Mouse (Mus musculus): ENCODE data around the gene Msh4. TPM values are rescaled to one million over a fixed set of nuclear protein-coding genes. Genes with fewer than 3 reads are reported as not detected.

The Msh4 gene
- polyA plus RNA-seq, 1 experiment from 2014 or later: 0.12 TPM

DNA sequence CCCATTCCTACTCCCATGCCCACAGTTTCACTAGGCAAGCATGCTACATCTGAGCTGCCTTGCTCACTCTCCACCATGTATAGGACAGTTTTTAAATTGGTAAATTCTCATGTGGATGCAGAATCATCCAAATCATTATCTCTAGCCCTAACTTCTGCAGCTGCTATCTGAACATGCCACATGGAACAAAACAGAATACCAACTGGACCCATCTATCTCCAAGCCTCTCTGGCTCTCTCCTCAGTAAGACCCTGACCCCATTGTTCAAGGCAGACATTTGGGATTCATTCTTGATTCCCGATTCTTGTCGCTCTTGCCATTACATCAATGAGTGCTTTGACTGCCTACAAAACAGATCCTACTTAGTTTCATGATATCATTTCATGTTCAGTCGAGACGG lies 59.8 kb downstream of the Msh4 start:
- 86% methylated on average over 4 of the region's 4 CpGs for WGBS
- ATAC-seq (ENCODE audit: insufficient number of reproducible peaks, insufficient read depth, low FRiP score, low read depth): no peak

GRCm38 (mm10) chr3:153845500-153845899 lies 60.4 kb downstream of the Msh4 start:
- ATAC-seq (ENCODE audit: insufficient number of reproducible peaks, insufficient read depth, low FRiP score, low read depth): no peak

More for the DNA sequence above, 59.8 kb downstream of the Msh4 start:
- no peak overlapping the region for H3K4me3 ChIP-seq (ENCODE audit: control insufficient read depth in 1 of 2, insufficient read depth in 1 of 2, low read depth in 1 of 2, low read length in 2 of 2)
- no peak overlapping the region for H3K9ac ChIP-seq (ENCODE audit: low read length)
- H3K4me2 ChIP-seq (ENCODE audit: low read length): no peak overlapping the region
- H3K36me3 ChIP-seq (ENCODE audit: control insufficient read depth, insufficient read depth, low read length): no peaks in the 10 kb centered on the region
- H3K9me3 ChIP-seq (ENCODE audit: control insufficient read depth, low read length): no peaks in the 10 kb centered on the region
- H3K27ac ChIP-seq (replicated peaks in 1 of 2; ENCODE audit: control insufficient read depth in 1 of 2, insufficient read depth in 1 of 2, low read depth in 2 of 2, low read length in 2 of 2): no peak overlapping the region
- H3K27me3 ChIP-seq (ENCODE audit: control insufficient read depth, insufficient read depth, low read length): peaks cover 40% of the 10 kb centered on the region
- H3K4me1 ChIP-seq (ENCODE audit: control insufficient read depth in 2 of 2, insufficient read depth in 2 of 2, low read length in 2 of 2): peaks cover 5 to 19% of the 10 kb centered on the region in 2 experiments

GRCm38 (mm10) chr3:153844757-153845156 lies 61.2 kb downstream of the Msh4 start:
- Histone ChIP-seq H3K4me3 (ENCODE audit: control insufficient read depth in 1 of 2, insufficient read depth in 1 of 2, low read depth in 1 of 2, low read length in 2 of 2) (no peak overlapping the region), H3K27ac (replicated peaks in 1 of 2; ENCODE audit: control insufficient read depth in 1 of 2, insufficient read depth in 1 of 2, low read depth in 2 of 2, low read length in 2 of 2) (no peak overlapping the region), H3K4me1 (ENCODE audit: control insufficient read depth in 2 of 2, insufficient read depth in 2 of 2, low read length in 2 of 2) (peaks cover 5 to 19% of the 10 kb centered on the region in 2 experiments), H3K27me3 (ENCODE audit: control insufficient read depth, insufficient read depth, low read length) (peaks cover 30% of the 10 kb centered on the region), H3K4me2 (ENCODE audit: low read length) (no peak overlapping the region), H3K9me3 (ENCODE audit: control insufficient read depth, low read length) (no peaks in the 10 kb centered on the region), H3K36me3 (ENCODE audit: control insufficient read depth, insufficient read depth, low read length) (no peaks in the 10 kb centered on the region), H3K9ac (ENCODE audit: low read length) (no peak overlapping the region)
- ATAC-seq (ENCODE audit: insufficient number of reproducible peaks, insufficient read depth, low FRiP score, low read depth): no peak
- 91% methylated on average over 9 of the region's 9 CpGs for WGBS

More at GRCm38 (mm10) chr3:153845500-153845899, 60.4 kb downstream of the Msh4 start:
- Histone ChIP-seq H3K27me3 (ENCODE audit: control insufficient read depth, insufficient read depth, low read length) (peaks cover 36% of the 10 kb centered on the region), H3K27ac (replicated peaks in 1 of 2; ENCODE audit: control insufficient read depth in 1 of 2, insufficient read depth in 1 of 2, low read depth in 2 of 2, low read length in 2 of 2) (no peak overlapping the region), H3K36me3 (ENCODE audit: control insufficient read depth, insufficient read depth, low read length) (no peaks in the 10 kb centered on the region), H3K9me3 (ENCODE audit: control insufficient read depth, low read length) (no peaks in the 10 kb centered on the region), H3K4me2 (ENCODE audit: low read length) (no peak overlapping the region), H3K4me1 (ENCODE audit: control insufficient read depth in 2 of 2, insufficient read depth in 2 of 2, low read length in 2 of 2) (peaks cover 5 to 19% of the 10 kb centered on the region in 2 experiments), H3K4me3 (ENCODE audit: control insufficient read depth in 1 of 2, insufficient read depth in 1 of 2, low read depth in 1 of 2, low read length in 2 of 2) (no peak overlapping the region), H3K9ac (ENCODE audit: low read length) (no peak overlapping the region)
- 65% methylated on average over 2 of the region's 2 CpGs for WGBS

GRCm38 (mm10) chr3:153844030-153844429 lies 61.9 kb downstream of the Msh4 start, which contains the start of gene Asb17:
TSS of gene Asb17 (plus strand) at chr3:153844209.
- H3K27me3 ChIP-seq (ENCODE audit: control insufficient read depth, insufficient read depth, low read length): peaks cover 30% of the 10 kb centered on the region
- no peak for ATAC-seq (ENCODE audit: insufficient number of reproducible peaks, insufficient read depth, low FRiP score, low read depth)
- H3K36me3 ChIP-seq (ENCODE audit: control insufficient read depth, insufficient read depth, low read length): no peaks in the 10 kb centered on the region
- H3K27ac ChIP-seq (replicated peaks in 1 of 2; ENCODE audit: control insufficient read depth in 1 of 2, insufficient read depth in 1 of 2, low read depth in 2 of 2, low read length in 2 of 2): no peak within 1 kb of the TSS
- no peak within 1 kb of the TSS for H3K4me3 ChIP-seq (ENCODE audit: control insufficient read depth in 1 of 2, insufficient read depth in 1 of 2, low read depth in 1 of 2, low read length in 2 of 2)
- peaks cover 2 to 16% of the 10 kb centered on the region in 2 experiments for H3K4me1 ChIP-seq (ENCODE audit: control insufficient read depth in 2 of 2, insufficient read depth in 2 of 2, low read length in 2 of 2)
- WGBS: 73% methylated on average over 10 of the region's 10 CpGs
- H3K4me2 ChIP-seq (ENCODE audit: low read length): no peak within 1 kb of the TSS
- H3K9ac ChIP-seq (ENCODE audit: low read length): no peak within 1 kb of the TSS
- no peaks in the 10 kb centered on the region for H3K9me3 ChIP-seq (ENCODE audit: control insufficient read depth, low read length)

DNA sequence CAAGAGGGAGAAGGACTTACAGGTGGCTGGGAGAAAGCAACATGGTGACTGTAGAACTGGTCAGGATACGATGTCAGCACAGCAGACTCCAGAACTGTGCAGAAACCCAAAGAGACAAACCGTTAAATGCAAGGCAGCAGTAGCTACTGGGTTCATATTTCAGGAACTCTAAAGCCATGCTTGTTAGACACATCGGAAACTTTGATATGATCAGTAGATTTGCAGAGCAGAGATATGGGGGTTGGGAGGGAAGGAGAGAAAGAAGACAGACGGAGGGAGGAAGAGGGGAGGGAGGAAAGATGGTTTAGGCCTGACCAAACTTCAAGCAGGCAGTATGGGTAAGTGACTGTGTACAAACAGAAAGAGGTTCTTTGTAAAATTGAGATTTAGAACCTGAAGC lies 68.3 kb downstream of the Msh4 start:
- no peak for ATAC-seq (ENCODE audit: insufficient number of reproducible peaks, insufficient read depth, low FRiP score, low read depth)
- Histone ChIP-seq H3K36me3 (ENCODE audit: control insufficient read depth, insufficient read depth, low read length) (no peaks in the 10 kb centered on the region), H3K4me1 (ENCODE audit: control insufficient read depth in 2 of 2, insufficient read depth in 2 of 2, low read length in 2 of 2) (no peaks in the 10 kb centered on the region), H3K4me3 (ENCODE audit: control insufficient read depth in 1 of 2, insufficient read depth in 1 of 2, low read depth in 1 of 2, low read length in 2 of 2) (no peak overlapping the region), H3K4me2 (ENCODE audit: low read length) (no peak overlapping the region), H3K9me3 (ENCODE audit: control insufficient read depth, low read length) (no peaks in the 10 kb centered on the region), H3K9ac (ENCODE audit: low read length) (no peak overlapping the region), H3K27ac (replicated peaks in 1 of 2; ENCODE audit: control insufficient read depth in 1 of 2, insufficient read depth in 1 of 2, low read depth in 2 of 2, low read length in 2 of 2) (no peak overlapping the region), H3K27me3 (ENCODE audit: control insufficient read depth, insufficient read depth, low read length) (no peaks in the 10 kb centered on the region)
- 66% methylated on average over 4 of the region's 4 CpGs for WGBS

GRCm38 (mm10) chr3:153836316-153836715 lies 69.6 kb downstream of the Msh4 start:
- no peak for ATAC-seq (ENCODE audit: insufficient number of reproducible peaks, insufficient read depth, low FRiP score, low read depth)

DNA sequence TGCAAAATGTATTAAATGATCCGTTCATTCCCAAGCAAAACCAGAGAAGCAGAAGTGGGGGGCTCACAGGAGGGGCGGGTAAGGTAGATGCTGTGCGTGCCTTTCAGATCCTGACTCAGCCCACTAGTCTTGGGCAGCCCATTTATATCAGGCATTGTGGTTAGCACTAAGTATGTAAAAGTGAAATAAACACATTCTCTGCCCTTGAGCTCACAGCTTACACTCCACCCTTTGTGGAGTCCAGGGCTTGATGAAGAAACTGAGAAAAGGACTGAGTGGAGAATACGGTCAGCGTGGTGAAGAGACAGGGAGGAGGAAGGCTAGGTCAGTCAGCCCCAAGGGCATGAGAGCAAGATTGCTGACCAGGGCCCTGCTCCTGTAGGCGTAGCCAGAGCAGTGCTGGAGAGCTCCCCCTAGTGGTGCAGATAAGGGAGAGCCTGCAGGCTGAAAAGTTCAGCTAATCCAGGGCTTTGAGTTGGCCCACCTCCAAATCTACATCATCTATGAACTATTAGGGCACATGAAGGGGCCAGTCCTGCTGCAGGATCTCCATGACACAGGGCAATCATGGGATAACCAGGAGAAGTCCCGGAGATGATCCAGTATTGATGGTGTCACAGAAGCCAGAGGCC lies 70.4 kb downstream of the Msh4 start:
- Histone ChIP-seq H3K9me3 (ENCODE audit: control insufficient read depth, low read length) (no peaks in the 10 kb centered on the region), H3K36me3 (ENCODE audit: control insufficient read depth, insufficient read depth, low read length) (no peaks in the 10 kb centered on the region), H3K4me3 (ENCODE audit: control insufficient read depth in 1 of 2, insufficient read depth in 1 of 2, low read depth in 1 of 2, low read length in 2 of 2) (no peak overlapping the region), H3K9ac (ENCODE audit: low read length) (no peak overlapping the region), H3K4me2 (ENCODE audit: low read length) (no peak overlapping the region), H3K4me1 (ENCODE audit: control insufficient read depth in 2 of 2, insufficient read depth in 2 of 2, low read length in 2 of 2) (no peaks in the 10 kb centered on the region; a peak in 1 of 4 replicates), H3K27ac (replicated peaks in 1 of 2; ENCODE audit: control insufficient read depth in 1 of 2, insufficient read depth in 1 of 2, low read depth in 2 of 2, low read length in 2 of 2) (no peak overlapping the region), H3K27me3 (ENCODE audit: control insufficient read depth, insufficient read depth, low read length) (no peaks in the 10 kb centered on the region)
- 0 out of 2 replicates have a peak, but pooled peaks have one; percentile 14 for ATAC-seq (ENCODE audit: insufficient number of reproducible peaks, insufficient read depth, low FRiP score, low read depth)
- WGBS: 60% methylated on average over 7 of the region's 7 CpGs

More at GRCm38 (mm10) chr3:153836316-153836715, 69.6 kb downstream of the Msh4 start:
- H3K9ac ChIP-seq (ENCODE audit: low read length): no peak overlapping the region
- H3K36me3 ChIP-seq (ENCODE audit: control insufficient read depth, insufficient read depth, low read length): no peaks in the 10 kb centered on the region
- no peaks in the 10 kb centered on the region; a peak in 1 of 4 replicates for H3K4me1 ChIP-seq (ENCODE audit: control insufficient read depth in 2 of 2, insufficient read depth in 2 of 2, low read length in 2 of 2)
- H3K9me3 ChIP-seq (ENCODE audit: control insufficient read depth, low read length): no peaks in the 10 kb centered on the region
- no peak overlapping the region for H3K27ac ChIP-seq (replicated peaks in 1 of 2; ENCODE audit: control insufficient read depth in 1 of 2, insufficient read depth in 1 of 2, low read depth in 2 of 2, low read length in 2 of 2)
- 83% methylated on average over 3 of the region's 3 CpGs for WGBS
- H3K27me3 ChIP-seq (ENCODE audit: control insufficient read depth, insufficient read depth, low read length): no peaks in the 10 kb centered on the region
- no peak overlapping the region for H3K4me3 ChIP-seq (ENCODE audit: control insufficient read depth in 1 of 2, insufficient read depth in 1 of 2, low read depth in 1 of 2, low read length in 2 of 2)
- no peak overlapping the region for H3K4me2 ChIP-seq (ENCODE audit: low read length)

- Histone ChIP-seq H3K4me2 (ENCODE audit: low read length) (no peak overlapping the region), H3K36me3 (ENCODE audit: control insufficient read depth, insufficient read depth, low read length) (no peaks in the 10 kb centered on the region), H3K9ac (ENCODE audit: low read length) (no peak overlapping the region), H3K9me3 (ENCODE audit: control insufficient read depth, low read length) (no peaks in the 10 kb centered on the region), H3K4me3 (ENCODE audit: control insufficient read depth in 1 of 2, insufficient read depth in 1 of 2, low read depth in 1 of 2, low read length in 2 of 2) (no peak overlapping the region), H3K27me3 (ENCODE audit: control insufficient read depth, insufficient read depth, low read length) (no peaks in the 10 kb centered on the region), H3K27ac (replicated peaks in 1 of 2; ENCODE audit: control insufficient read depth in 1 of 2, insufficient read depth in 1 of 2, low read depth in 2 of 2, low read length in 2 of 2) (no peak overlapping the region), H3K4me1 (ENCODE audit: control insufficient read depth in 2 of 2, insufficient read depth in 2 of 2, low read length in 2 of 2) (no peaks in the 10 kb centered on the region; a peak in 1 of 4 replicates)
- ATAC-seq (ENCODE audit: insufficient number of reproducible peaks, insufficient read depth, low FRiP score, low read depth): no peak
- 80% methylated on average over 4 of the region's 4 CpGs for WGBS
These were observed 71.9 kb downstream of the Msh4 start for GRCm38 (mm10) chr3:153834071-153834470.
